ENCODE assay signal across 8 mouse cellular contexts in the genomic region with DNA sequence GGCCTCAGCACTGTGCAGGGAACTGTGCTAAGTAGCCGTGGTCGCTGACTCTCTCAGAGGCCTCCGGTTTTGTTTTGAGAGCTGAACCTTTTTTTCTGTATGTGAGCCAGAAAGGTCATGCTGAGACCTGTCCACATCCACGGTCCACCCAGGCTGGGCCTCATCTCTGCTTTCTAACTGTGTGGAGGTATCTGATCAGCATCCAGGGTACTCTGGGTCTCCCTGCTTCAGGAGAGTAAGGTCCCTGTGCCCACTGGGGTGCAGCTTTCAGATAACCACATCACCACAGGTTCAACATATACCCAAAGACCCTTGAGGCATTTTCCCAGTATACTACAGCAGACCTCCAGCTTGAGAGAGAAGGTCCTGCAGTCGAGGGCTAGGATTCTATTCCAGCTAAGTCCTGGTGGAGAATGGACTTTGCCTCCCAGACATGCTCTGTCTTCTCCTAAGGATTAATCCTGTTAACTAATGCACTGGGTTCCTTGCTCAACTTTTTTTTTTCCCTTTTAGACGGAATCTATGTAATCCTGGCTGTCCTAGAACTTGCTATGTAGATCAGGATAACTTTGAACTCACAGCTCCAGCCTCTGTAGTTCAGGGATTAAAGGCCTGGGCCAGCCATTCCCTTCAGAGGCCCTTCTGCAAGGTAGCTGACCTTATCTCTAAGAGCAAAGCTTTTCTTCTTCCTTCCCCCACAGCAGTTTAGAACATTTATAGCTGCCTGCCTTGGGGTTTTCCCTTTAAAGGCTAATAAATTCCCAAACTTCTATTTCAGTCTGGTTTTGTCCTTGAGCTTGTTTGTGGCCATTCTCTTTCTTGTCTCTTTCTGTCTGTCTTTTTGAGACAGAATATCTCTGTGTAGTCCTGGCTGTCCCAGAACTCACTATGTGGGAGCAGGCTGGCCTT. TPM values are rescaled to one million over a fixed set of nuclear protein-coding genes. Genes with fewer than 3 reads are reported as not detected.
DNase-seq lines count a peak whose midpoint lies in the region; ATAC-seq and TF ChIP-seq lines count a peak whose summit lies in the region.

No protein-coding gene starts in this region.

- H3K4me3 ChIP-seq in lung, postnatal 0 days (ENCODE audit: low read depth, low read length): peak overlapping the region; percentile 58
- H3K4me3 ChIP-seq in forebrain, embryonic 10.5 days: peak overlapping the region; percentile 84
- H3K4me3 ChIP-seq in limb, embryonic 10.5 days: peak overlapping the region; percentile 83
- H3K4me3 ChIP-seq in olfactory bulb, adult 2 months (ENCODE audit: insufficient read depth, low read depth, low read length): peak overlapping the region; percentile 66

- H3K4me1 ChIP-seq in lung, postnatal 0 days (ENCODE audit: insufficient read depth, low read depth, low read length): peaks cover 4% of the 10 kb centered on the region; the same call in 1 of the 2 replicates
- H3K4me1 ChIP-seq in forebrain, embryonic 10.5 days: peaks cover 46% of the 10 kb centered on the region
- peaks cover 37% of the 10 kb centered on the region for H3K4me1 ChIP-seq in limb, embryonic 10.5 days
- H3K4me1 ChIP-seq in olfactory bulb, adult 2 months (ENCODE audit: control insufficient read depth, insufficient read depth, low read length): peaks cover 16% of the 10 kb centered on the region

- peak overlapping the region; percentile 71 for H3K27ac ChIP-seq in lung, postnatal 0 days (ENCODE audit: low read length)
- H3K27ac ChIP-seq in forebrain, embryonic 10.5 days: peak overlapping the region; percentile 94
- peak overlapping the region; percentile 95 for H3K27ac ChIP-seq in limb, embryonic 10.5 days
- H3K27ac ChIP-seq in olfactory bulb, adult 2 months (ENCODE audit: insufficient read depth, low read depth, low read length): peak overlapping the region; percentile 90

- H3K9me3 ChIP-seq in lung, postnatal 0 days (ENCODE audit: low read length): no peaks in the 10 kb centered on the region
- H3K9me3 ChIP-seq in forebrain, embryonic 10.5 days: no peaks in the 10 kb centered on the region
- no peaks in the 10 kb centered on the region for H3K9me3 ChIP-seq in limb, embryonic 10.5 days (replicated peaks)

- no peak for DNase-seq in lung, postnatal 0 days (ENCODE audit: low spot score)
- no peak for DNase-seq in lung, postnatal 14 days
- no peak for DNase-seq in forebrain, embryonic 10.5 days (ENCODE audit: extremely low spot score, low spot score)
- DNase-seq in limb, embryonic 10.5 days (ENCODE audit: low spot score): no peak
- DNase-seq in left cerebral cortex, adult 8-10 months (ENCODE audit: low spot score in 2 of 2): no peak
- no peak for DNase-seq in adrenal gland, adult 2 months
- DNase-seq in layer of hippocampus, postnatal 14 days (ENCODE audit: low spot score in 2 of 2): no peak

- ATAC-seq in lung, postnatal 0 days: no peak; the same call in 1 of the 2 replicates

- no peaks in the 10 kb centered on the region for H3K36me3 ChIP-seq in lung, postnatal 0 days (ENCODE audit: insufficient read depth, low read length)
- H3K36me3 ChIP-seq in forebrain, embryonic 10.5 days (replicated peaks): peaks cover 30% of the 10 kb centered on the region
- peaks cover 14% of the 10 kb centered on the region for H3K36me3 ChIP-seq in limb, embryonic 10.5 days

- H3K4me2 ChIP-seq in lung, postnatal 0 days (replicated peaks; ENCODE audit: low read depth, low read length): peak overlapping the region; percentile 92

- 11% methylated on average over 6 of the region's 6 CpGs for WGBS in lung, postnatal 0 days
- WGBS in forebrain, embryonic 10.5 days: 11% methylated on average over 6 of the region's 6 CpGs
- 15% methylated on average over 6 of the region's 6 CpGs for WGBS in limb, embryonic 10.5 days
- WGBS in olfactory bulb, adult 2 months: 13% methylated on average over 6 of the region's 6 CpGs

- H3K27me3 ChIP-seq in lung, postnatal 0 days (replicated peaks; ENCODE audit: insufficient read depth, low read length): no peaks in the 10 kb centered on the region
- no peaks in the 10 kb centered on the region for H3K27me3 ChIP-seq in forebrain, embryonic 10.5 days (ENCODE audit: poor library complexity, severe bottlenecking)
- no peaks in the 10 kb centered on the region for H3K27me3 ChIP-seq in limb, embryonic 10.5 days (ENCODE audit: low read depth, poor library complexity, severe bottlenecking)

- no peak for TF ChIP-seq EP300 in lung, postnatal 0 days (IDR thresholded peaks at IDR 0.05)

- TF ChIP-seq POLR2A in olfactory bulb, adult 2 months (IDR thresholded peaks at IDR 0.05; ENCODE audit: insufficient read depth, low read depth, low read length): no peak

- H3K9ac ChIP-seq in lung, postnatal 0 days (replicated peaks; ENCODE audit: low read depth): peak overlapping the region; percentile 55

- no peak for TF ChIP-seq CTCF in lung, postnatal 0 days (IDR thresholded peaks at IDR 0.05)
- TF ChIP-seq CTCF in olfactory bulb, adult 2 months (IDR thresholded peaks at IDR 0.05; ENCODE audit: insufficient read depth, low read depth, low read length): no peak

RNA-seq across cellular contexts. Expression of a gene that starts 0.7 kb away (rescaled TPM):
- 5.6 and 5.8 TPM in 2 replicates for polyA plus RNA-seq in lung, postnatal 0 days (2015; fragmentation: Nextera tagmentation; extraction: Ambion mirVana)
- polyA plus RNA-seq in forebrain, embryonic 10.5 days (2016; fragmentation: Nextera tagmentation; extraction: Ambion mirVana): 63.3 and 73.0 TPM in 2 replicates
- 45.5 and 46.2 TPM in 2 replicates for polyA plus RNA-seq in limb, embryonic 10.5 days (2016; fragmentation: Nextera tagmentation; extraction: Ambion mirVana)
- not detected in 2 replicates for polyA plus RNA-seq in olfactory bulb, adult 2 months (2012; ENCODE audit: insufficient read depth, insufficient read length, low replicate concordance, missing spikeins)
- total RNA-seq in left cerebral cortex, adult 8-10 months (2022): 10 to 100 TPM; 23.4 to 29.1 (median 24.5) TPM
- 10 to 100 TPM; 13.9 to 15.1 TPM for total RNA-seq in adrenal gland, adult 2 months (2021)
- polyA plus RNA-seq in adrenal gland, adult 2 months (2012; rRNA removed): 75.1 and 83.0 TPM in 2 replicates
- total RNA-seq in layer of hippocampus, postnatal 14 days (2021): 10 to 100 TPM; 24.0 to 25.8 TPM

RNA-seq across cellular contexts. Expression of a gene that starts 6.6 kb away (rescaled TPM):
- 16.5 and 19.5 TPM in 2 replicates for polyA plus RNA-seq in lung, postnatal 0 days (2015; fragmentation: Nextera tagmentation; extraction: Ambion mirVana)
- 20.0 and 21.9 TPM in 2 replicates for polyA plus RNA-seq in forebrain, embryonic 10.5 days (2016; fragmentation: Nextera tagmentation; extraction: Ambion mirVana)
- polyA plus RNA-seq in limb, embryonic 10.5 days (2016; fragmentation: Nextera tagmentation; extraction: Ambion mirVana): 13.6 and 22.0 TPM in 2 replicates
- not detected in 2 replicates for polyA plus RNA-seq in olfactory bulb, adult 2 months (2012; ENCODE audit: insufficient read depth, insufficient read length, low replicate concordance, missing spikeins)
- total RNA-seq in left cerebral cortex, adult 8-10 months (2022): 10 to 100 TPM; 16.8 to 25.2 (median 19.0) TPM
- 100 to 1,000 TPM; 302 to 466 TPM for total RNA-seq in adrenal gland, adult 2 months (2021)
- polyA plus RNA-seq in adrenal gland, adult 2 months (2012; rRNA removed): 1,490 and 1,757 TPM in 2 replicates
- 10 to 100 TPM; 29.2 to 39.0 TPM for total RNA-seq in layer of hippocampus, postnatal 14 days (2021)

RNA-seq across cellular contexts. Expression of a gene that starts 12.9 kb away (rescaled TPM):
- polyA plus RNA-seq in lung, postnatal 0 days (2015; fragmentation: Nextera tagmentation; extraction: Ambion mirVana): 48.7 and 50.7 TPM in 2 replicates
- 76.7 and 79.1 TPM in 2 replicates for polyA plus RNA-seq in forebrain, embryonic 10.5 days (2016; fragmentation: Nextera tagmentation; extraction: Ambion mirVana)
- polyA plus RNA-seq in limb, embryonic 10.5 days (2016; fragmentation: Nextera tagmentation; extraction: Ambion mirVana): 69.3 and 69.6 TPM in 2 replicates
- not detected in 2 replicates for polyA plus RNA-seq in olfactory bulb, adult 2 months (2012; ENCODE audit: insufficient read depth, insufficient read length, low replicate concordance, missing spikeins)
- total RNA-seq in left cerebral cortex, adult 8-10 months (2022): 10 to 100 TPM; 31.4 to 37.3 (median 34.6) TPM
- total RNA-seq in adrenal gland, adult 2 months (2021): 100 to 1,000 TPM in 1 of 2 experiments, 10 to 100 TPM in 1; 90.9 to 141 TPM
- polyA plus RNA-seq in adrenal gland, adult 2 months (2012; rRNA removed): 350 and 376 TPM in 2 replicates
- total RNA-seq in layer of hippocampus, postnatal 14 days (2021): 10 to 100 TPM; 39.3 to 44.7 TPM

RNA-seq across cellular contexts. Expression of a gene that starts 17.3 kb away (rescaled TPM):
- polyA plus RNA-seq in lung, postnatal 0 days (2015; fragmentation: Nextera tagmentation; extraction: Ambion mirVana): 9.9 and 10.3 TPM in 2 replicates
- 28.0 and 31.2 TPM in 2 replicates for polyA plus RNA-seq in forebrain, embryonic 10.5 days (2016; fragmentation: Nextera tagmentation; extraction: Ambion mirVana)
- polyA plus RNA-seq in limb, embryonic 10.5 days (2016; fragmentation: Nextera tagmentation; extraction: Ambion mirVana): 30.8 and 32.6 TPM in 2 replicates
- polyA plus RNA-seq in olfactory bulb, adult 2 months (2012; ENCODE audit: insufficient read depth, insufficient read length, low replicate concordance, missing spikeins): not detected in 2 replicates
- total RNA-seq in left cerebral cortex, adult 8-10 months (2022): 10 to 100 TPM; 59.9 to 86.5 (median 78.9) TPM
- 100 to 1,000 TPM; 107 to 127 TPM for total RNA-seq in adrenal gland, adult 2 months (2021)
- polyA plus RNA-seq in adrenal gland, adult 2 months (2012; rRNA removed): 180 and 193 TPM in 2 replicates
- 10 to 100 TPM; 95.6 to 97.8 TPM for total RNA-seq in layer of hippocampus, postnatal 14 days (2021)

RNA-seq across cellular contexts. Expression of a gene that starts 18.7 kb away (rescaled TPM):
- polyA plus RNA-seq in lung, postnatal 0 days (2015; fragmentation: Nextera tagmentation; extraction: Ambion mirVana): 0.24 and 0.26 TPM in 2 replicates
- polyA plus RNA-seq in forebrain, embryonic 10.5 days (2016; fragmentation: Nextera tagmentation; extraction: Ambion mirVana): 4.0 and 4.2 TPM in 2 replicates
- polyA plus RNA-seq in limb, embryonic 10.5 days (2016; fragmentation: Nextera tagmentation; extraction: Ambion mirVana): 2.6 and 5.6 TPM in 2 replicates
- not detected in 2 replicates for polyA plus RNA-seq in olfactory bulb, adult 2 months (2012; ENCODE audit: insufficient read depth, insufficient read length, low replicate concordance, missing spikeins)
- 1 to 10 TPM; 1.4 to 3.2 (median 1.5) TPM for total RNA-seq in left cerebral cortex, adult 8-10 months (2022)
- total RNA-seq in adrenal gland, adult 2 months (2021): 1 to 10 TPM in 1 of 2 experiments, under 1 TPM in 1; 0.52 to 2.1 TPM
- polyA plus RNA-seq in adrenal gland, adult 2 months (2012; rRNA removed): 2.1 and 2.5 TPM in 2 replicates
- total RNA-seq in layer of hippocampus, postnatal 14 days (2021): 1 to 10 TPM; 1.8 to 2.3 TPM

Comparison
In these comparisons a context has a peak if more than half of its experiments do, and no peak if none do; other contexts are left out.
1. RNA of a gene that starts 6.6 kb away (polyA plus RNA-seq): 1,490 to 1,757 TPM in adrenal gland, adult 2 months; 20.0 to 21.9 TPM in forebrain, embryonic 10.5 days, 16.5 to 19.5 TPM in lung, postnatal 0 days, 13.6 to 22.0 TPM in limb, embryonic 10.5 days and not detected in olfactory bulb, adult 2 months; every median in the first group is over 10 times any median in the second.
2. Peak in every context shown above with its lines, with median percentiles within 50 percentile points of each other: H3K27ac ChIP-seq and H3K4me3 ChIP-seq.